Mouse (Mus musculus) kidney, embryonic 15.5 days (tissue): ENCODE measurements around the gene Nrbp1. TPM values are rescaled to one million over a fixed set of nuclear protein-coding genes. Genes with fewer than 3 reads are reported as not detected.

Source experiments
- ATAC-seq: fragments of 200-750 bp; cut with Nextera tagmentation; replicated peaks from 2 replicates; pipeline ENCODE4 v1.8.0; 2017; ENCODE audit warnings: moderate TSS enrichment; ENCODE audit not compliant: low FRiP score
- H3K27ac ChIP-seq: fragments of 300-500 bp; sonication (generic); 2 replicates; pipeline ENCODE4 v1.5.1; 2015; ENCODE audit warnings: mild to moderate bottlenecking, inconsistent platforms
- H3K27me3 ChIP-seq: fragments of 300-500 bp; sonication (generic); 2 replicates; pipeline ENCODE4 v1.6.1; 2015; ENCODE audit warnings: inconsistent platforms
- H3K36me3 ChIP-seq: fragments of 300-500 bp; sonication (generic); 2 replicates; pipeline ENCODE4 v1.6.1; 2015; ENCODE audit warnings: inconsistent platforms
- H3K4me1 ChIP-seq: fragments of 300-500 bp; sonication (generic); 2 replicates; pipeline ENCODE4 v1.6.1; 2015; ENCODE audit warnings: inconsistent platforms
- H3K4me2 ChIP-seq: fragments of 300-500 bp; sonication (generic); 2 replicates; pipeline ENCODE4 v1.6.1; 2015; ENCODE audit warnings: moderate library complexity, mild to moderate bottlenecking, inconsistent platforms
- H3K4me3 ChIP-seq: fragments of 300-500 bp; sonication (generic); replicated peaks from 2 replicates; pipeline ENCODE4 v1.5.1; 2015; ENCODE audit warnings: mild to moderate bottlenecking, inconsistent platforms
- H3K9ac ChIP-seq: fragments of 300-500 bp; sonication (generic); 2 replicates; pipeline ENCODE4 v1.6.1; 2015; ENCODE audit warnings: mild to moderate bottlenecking, inconsistent platforms
- H3K9me3 ChIP-seq: fragments of 300-500 bp; sonication (generic); replicated peaks from 2 replicates; pipeline ENCODE4 v1.6.1; 2016; ENCODE audit warnings: inconsistent platforms
- WGBS: fragments of 180-500 bp; shearing (Covaris S2); methylation state at CpG from one replicate; pipeline ENCODE4 v1.1.7; 2015; ENCODE audit warnings: mixed read lengths; 5-methylcytosine and 5-hydroxymethylcytosine counted together
- polyA plus RNA-seq: library from polyadenylated mRNA; unstranded; fragments of >200 nt; fragmentation: Nextera tagmentation; extraction: Ambion mirVana; gene quantifications from 2 replicates; pipeline ENCODE4 v1.2.1, GENCODE M21; 2015

Gene Nrbp1
- polyA plus RNA-seq, 1 experiment from 2014 or later = 171 TPM

DNA sequence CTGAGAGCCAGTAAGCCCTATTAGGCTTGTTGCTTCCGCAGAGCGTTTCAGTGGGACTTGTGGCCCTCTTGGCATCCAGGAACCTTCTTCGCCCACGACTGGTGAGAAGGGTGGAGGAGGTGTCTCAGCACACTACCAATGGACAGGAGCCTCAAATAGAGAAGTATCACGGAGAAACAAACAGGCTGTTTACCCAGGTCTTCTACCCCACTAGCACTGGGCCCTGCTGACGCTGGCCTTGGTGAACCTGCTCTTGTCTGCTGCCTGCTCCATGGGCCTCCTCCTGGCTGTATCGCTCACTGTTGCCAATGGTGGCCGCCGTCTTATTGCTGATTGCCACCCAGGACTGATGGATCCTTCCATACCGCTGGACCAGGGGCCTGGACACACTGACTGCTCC, 11.5 kb downstream of the Nrbp1 start:
- Histone ChIP-seq H3K9ac (peak overlapping the region; percentile 41), H3K4me3 (peak overlapping the region; percentile 44), H3K27ac (peak overlapping the region; percentile 73), H3K27me3 (no peaks in the 10 kb centered on the region), H3K4me1 (peaks cover 26% of the 10 kb centered on the region), H3K9me3 (no peaks in the 10 kb centered on the region), H3K4me2 (peak overlapping the region; percentile 69), H3K36me3 (peaks cover 95% of the 10 kb centered on the region)
- 56% methylated on average over 10 of the region's 10 CpGs for WGBS
- ATAC-seq = no peak

DNA sequence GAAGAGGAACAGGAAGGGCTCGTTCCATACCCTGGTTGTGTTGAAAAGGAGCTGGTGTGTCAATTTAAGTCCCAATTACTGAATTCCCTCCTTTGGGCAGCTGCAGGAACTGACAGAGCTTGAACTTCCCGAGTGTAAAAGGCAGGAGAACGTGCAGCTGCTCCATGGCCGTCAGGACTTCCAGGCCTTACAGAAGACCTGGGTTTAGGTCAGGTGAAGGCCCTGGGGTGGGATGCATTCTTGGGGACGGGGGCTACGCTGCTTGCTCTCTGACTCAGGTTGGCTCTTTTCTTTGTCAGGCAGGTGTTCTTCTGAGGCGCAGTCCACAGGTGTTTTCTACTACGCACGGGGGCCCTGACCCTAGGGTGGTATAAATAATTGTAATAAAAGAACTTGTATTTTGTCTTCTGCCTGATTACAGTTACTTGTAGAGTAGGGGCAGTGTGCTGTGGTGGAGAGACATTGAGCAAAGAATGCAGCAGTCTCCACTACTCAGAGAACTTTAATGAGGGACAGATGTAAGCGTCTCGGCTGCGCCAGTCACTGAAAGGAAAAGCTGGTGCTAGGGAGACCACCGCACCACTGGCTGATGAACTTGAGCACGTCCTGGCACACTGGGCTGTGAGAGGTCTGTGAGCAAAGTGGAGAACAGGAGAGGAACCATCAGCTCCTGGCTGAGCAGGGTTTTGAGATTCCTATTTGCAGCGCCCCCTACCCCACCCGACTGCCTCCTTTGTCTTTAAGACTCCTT, 12.3 kb downstream of the Nrbp1 start:
- no peaks in the 10 kb centered on the region for H3K9me3 ChIP-seq
- H3K27ac ChIP-seq = 0 out of 2 replicates have a peak overlapping the region, but pooled peaks have one; percentile 73
- 77% methylated on average over 16 of the region's 16 CpGs for WGBS
- no peaks in the 10 kb centered on the region for H3K27me3 ChIP-seq
- peak overlapping the region; percentile 69 for H3K4me2 ChIP-seq
- peaks cover 26% of the 10 kb centered on the region for H3K4me1 ChIP-seq
- H3K36me3 ChIP-seq = peaks cover 95% of the 10 kb centered on the region
- ATAC-seq = no peak
- peak overlapping the region; percentile 44 for H3K4me3 ChIP-seq
- no peak overlapping the region for H3K9ac ChIP-seq

DNA sequence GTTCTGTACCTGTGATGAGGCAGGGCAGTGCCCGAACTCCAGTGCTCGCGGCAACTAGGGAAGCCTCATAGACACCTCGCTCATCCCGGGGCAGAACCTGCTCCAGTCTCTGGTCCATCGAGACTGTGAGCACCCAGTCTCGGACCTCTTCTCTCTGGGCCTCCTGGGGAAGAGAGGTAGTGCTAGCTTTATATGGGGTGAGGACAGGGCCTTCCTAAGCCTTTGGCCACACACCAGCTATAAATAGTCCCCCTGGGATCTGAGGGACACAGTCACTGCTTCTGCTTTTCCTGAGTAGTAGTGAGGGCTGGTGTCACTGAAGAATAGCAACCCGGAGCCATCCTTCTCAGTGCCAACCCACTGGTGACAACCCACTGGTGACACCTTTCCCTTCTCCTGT, 13.1 kb downstream of the Nrbp1 start:
- no peaks in the 10 kb centered on the region for H3K27me3 ChIP-seq
- ATAC-seq = no peak
- H3K9me3 ChIP-seq = no peaks in the 10 kb centered on the region
- no peak overlapping the region for H3K9ac ChIP-seq
- no peak overlapping the region for H3K4me2 ChIP-seq
- WGBS = 88% methylated on average over 8 of the region's 8 CpGs
- H3K4me1 ChIP-seq = peaks cover 26% of the 10 kb centered on the region
- H3K27ac ChIP-seq = no peak overlapping the region
- no peak overlapping the region for H3K4me3 ChIP-seq
- H3K36me3 ChIP-seq = peaks cover 93% of the 10 kb centered on the region

DNA sequence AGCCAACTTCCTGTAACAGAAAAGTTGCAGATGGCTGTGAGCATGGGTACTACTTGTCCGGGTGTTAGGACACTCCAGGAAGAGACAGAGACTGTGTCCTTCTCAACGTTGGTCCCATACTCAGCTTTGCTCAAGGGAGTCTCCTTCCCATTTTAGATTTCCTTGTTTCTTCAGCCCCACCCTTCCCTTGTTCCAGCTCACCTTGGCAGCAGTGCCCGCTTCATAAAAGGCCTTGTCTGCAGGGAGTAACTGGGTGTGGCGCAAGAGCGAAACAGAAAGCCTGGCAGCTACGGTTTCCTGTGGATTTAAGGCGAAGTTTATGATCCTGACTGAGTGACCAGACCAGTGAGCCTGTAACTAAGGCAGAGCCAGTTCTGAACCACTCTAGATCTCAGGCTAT, 13.8 kb downstream of the Nrbp1 start:
- no peaks in the 10 kb centered on the region for H3K9me3 ChIP-seq
- H3K9ac ChIP-seq = no peak overlapping the region
- no peak overlapping the region for H3K4me2 ChIP-seq
- no peak for ATAC-seq
- no peaks in the 10 kb centered on the region for H3K27me3 ChIP-seq
- H3K4me1 ChIP-seq = peaks cover 26% of the 10 kb centered on the region
- peaks cover 93% of the 10 kb centered on the region for H3K36me3 ChIP-seq
- WGBS = 75% methylated on average over 7 of the region's 7 CpGs
- H3K27ac ChIP-seq = 0 out of 2 replicates have a peak overlapping the region, but pooled peaks have one; percentile 18
- no peak overlapping the region for H3K4me3 ChIP-seq

DNA sequence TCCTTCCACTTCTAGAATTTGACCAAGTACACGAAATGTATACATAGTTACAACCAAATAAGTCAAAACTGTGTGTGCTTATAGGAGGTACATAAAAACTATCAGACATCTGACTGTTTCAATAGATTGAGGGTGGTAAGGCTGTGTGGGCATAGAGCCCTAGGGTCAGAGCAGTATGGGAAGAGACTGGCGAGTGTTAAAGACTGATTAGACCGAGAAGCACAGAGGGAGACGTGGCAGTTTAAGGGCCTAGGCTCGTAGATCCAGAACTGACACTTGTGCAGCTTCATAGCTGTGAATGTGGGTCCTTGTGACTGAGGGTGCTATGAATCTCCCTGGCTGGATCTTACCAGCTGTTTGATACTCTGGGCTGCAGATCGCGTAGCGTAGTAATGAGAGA, 14.2 kb downstream of the Nrbp1 start:
- Histone ChIP-seq H3K4me3 (no peak overlapping the region), H3K36me3 (peaks cover 93% of the 10 kb centered on the region), H3K9me3 (no peaks in the 10 kb centered on the region), H3K4me2 (no peak overlapping the region), H3K9ac (no peak overlapping the region), H3K27ac (0 out of 2 replicates have a peak overlapping the region, but pooled peaks have one; percentile 18), H3K4me1 (peaks cover 26% of the 10 kb centered on the region), H3K27me3 (no peaks in the 10 kb centered on the region)
- ATAC-seq = no peak
- 82% methylated on average over 8 of the region's 8 CpGs for WGBS

DNA sequence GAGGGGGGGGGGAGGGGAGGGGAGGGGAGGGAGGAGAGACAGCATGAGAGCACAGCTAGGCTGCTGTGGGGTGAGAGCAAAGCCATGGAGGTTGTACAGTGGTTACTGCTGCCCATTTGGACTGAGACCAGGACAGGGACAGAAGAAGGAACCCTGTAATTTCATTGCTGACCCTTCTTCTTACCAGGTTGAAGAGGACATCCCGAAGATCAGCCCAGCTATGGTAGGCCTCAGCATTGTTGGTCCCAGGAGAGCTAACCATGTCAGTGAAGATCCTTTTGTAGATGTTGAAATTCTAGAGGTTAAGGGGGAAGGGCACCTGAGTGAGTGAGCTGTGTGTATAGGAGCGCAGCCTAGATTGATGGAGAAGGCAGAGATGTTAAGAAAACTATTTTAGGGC, 14.7 kb downstream of the Nrbp1 start:
- WGBS = 93% methylated on average over 2 of the region's 2 CpGs
- H3K9ac ChIP-seq = no peak overlapping the region
- no peaks in the 10 kb centered on the region for H3K27me3 ChIP-seq
- no peak overlapping the region for H3K4me2 ChIP-seq
- no peaks in the 10 kb centered on the region for H3K9me3 ChIP-seq
- ATAC-seq = no peak
- H3K4me1 ChIP-seq = peaks cover 26% of the 10 kb centered on the region
- no peak overlapping the region for H3K4me3 ChIP-seq
- H3K36me3 ChIP-seq = peaks cover 93% of the 10 kb centered on the region
- H3K27ac ChIP-seq = no peak overlapping the region

DNA sequence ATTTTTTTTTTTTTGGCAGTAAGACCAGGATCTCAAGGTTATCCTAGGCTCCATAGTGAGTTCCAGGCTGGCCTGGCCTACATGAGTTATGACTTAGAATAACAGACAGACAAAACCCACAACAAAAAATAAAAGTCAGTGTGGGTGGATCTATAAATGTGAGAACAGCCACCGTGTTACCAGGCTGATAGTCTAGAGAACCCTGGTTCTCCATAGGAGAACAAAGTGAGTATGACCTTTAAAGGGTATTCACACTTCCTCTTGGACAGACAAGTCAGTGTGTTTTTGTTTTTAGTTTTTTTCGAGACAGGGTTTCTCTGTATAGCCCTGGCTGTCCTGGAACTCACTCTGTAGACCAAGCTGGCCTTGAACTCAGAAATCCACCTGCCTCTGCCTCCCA, 15.3 kb downstream of the Nrbp1 start:
- H3K4me1 ChIP-seq = peaks cover 22% of the 10 kb centered on the region
- peaks cover 92% of the 10 kb centered on the region for H3K36me3 ChIP-seq
- no peaks in the 10 kb centered on the region for H3K27me3 ChIP-seq
- ATAC-seq = no peak
- no peak overlapping the region for H3K4me2 ChIP-seq
- H3K4me3 ChIP-seq = no peak overlapping the region
- 79% methylated on average over 2 of the region's 2 CpGs for WGBS
- H3K9ac ChIP-seq = no peak overlapping the region
- no peaks in the 10 kb centered on the region for H3K9me3 ChIP-seq
- no peak overlapping the region for H3K27ac ChIP-seq

DNA sequence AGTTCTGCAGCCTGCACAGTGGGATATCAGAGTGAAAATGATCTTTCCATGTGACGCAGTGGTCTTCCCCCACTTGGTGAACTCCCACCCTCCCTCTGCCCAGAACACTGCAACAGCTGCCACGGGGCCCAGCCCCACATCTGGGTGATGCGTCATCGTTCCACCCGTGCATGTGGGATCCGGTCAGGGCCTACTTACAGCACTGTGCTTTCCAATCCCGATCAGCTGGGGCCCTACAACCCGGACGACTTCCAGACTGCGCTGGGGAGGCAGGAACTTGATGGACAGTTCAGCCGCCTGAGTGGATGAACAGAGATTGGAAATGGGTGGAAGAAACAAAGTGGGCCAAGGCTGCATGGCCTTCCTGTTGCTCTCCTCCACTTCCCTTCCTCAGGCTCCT, 17.0 kb downstream of the Nrbp1 start:
- H3K27ac ChIP-seq = no peak overlapping the region
- H3K36me3 ChIP-seq = peaks cover 92% of the 10 kb centered on the region
- H3K4me3 ChIP-seq = no peak overlapping the region
- no peak for ATAC-seq
- H3K9me3 ChIP-seq = no peaks in the 10 kb centered on the region
- 90% methylated on average over 11 of the region's 11 CpGs for WGBS
- H3K9ac ChIP-seq = no peak overlapping the region
- no peak overlapping the region for H3K4me2 ChIP-seq
- H3K27me3 ChIP-seq = no peaks in the 10 kb centered on the region
- H3K4me1 ChIP-seq = peaks cover 5% of the 10 kb centered on the region; the same call in 1 of the 2 replicates

DNA sequence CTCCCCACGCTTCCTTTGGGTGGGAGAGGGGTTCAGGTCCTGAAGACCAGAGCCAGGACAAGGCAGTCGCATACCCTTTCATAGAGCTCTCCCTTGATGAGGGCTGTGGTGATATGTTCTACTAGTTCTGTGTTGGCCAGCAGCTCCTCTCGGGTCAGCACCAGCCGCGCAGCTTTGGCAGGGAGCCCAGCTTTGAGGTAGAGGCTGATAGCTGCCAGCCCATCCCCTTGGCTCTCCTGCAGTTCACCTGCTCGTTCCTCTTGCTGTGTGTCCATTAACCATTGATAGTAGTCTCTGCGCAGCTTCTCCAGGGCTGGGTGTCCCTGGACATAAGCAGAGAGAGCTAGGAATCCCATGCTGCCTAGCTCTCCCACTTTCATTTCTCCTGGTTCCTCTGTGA, 25.4 kb downstream of the Nrbp1 start:
- no peak overlapping the region for H3K4me2 ChIP-seq
- H3K27me3 ChIP-seq = no peaks in the 10 kb centered on the region
- no peaks in the 10 kb centered on the region for H3K9me3 ChIP-seq
- H3K9ac ChIP-seq = no peak overlapping the region
- peaks cover 95% of the 10 kb centered on the region for H3K36me3 ChIP-seq
- H3K4me1 ChIP-seq = no peaks in the 10 kb centered on the region
- WGBS = 89% methylated on average over 7 of the region's 7 CpGs
- no peak overlapping the region for H3K4me3 ChIP-seq
- ATAC-seq = no peak
- no peak overlapping the region for H3K27ac ChIP-seq

DNA sequence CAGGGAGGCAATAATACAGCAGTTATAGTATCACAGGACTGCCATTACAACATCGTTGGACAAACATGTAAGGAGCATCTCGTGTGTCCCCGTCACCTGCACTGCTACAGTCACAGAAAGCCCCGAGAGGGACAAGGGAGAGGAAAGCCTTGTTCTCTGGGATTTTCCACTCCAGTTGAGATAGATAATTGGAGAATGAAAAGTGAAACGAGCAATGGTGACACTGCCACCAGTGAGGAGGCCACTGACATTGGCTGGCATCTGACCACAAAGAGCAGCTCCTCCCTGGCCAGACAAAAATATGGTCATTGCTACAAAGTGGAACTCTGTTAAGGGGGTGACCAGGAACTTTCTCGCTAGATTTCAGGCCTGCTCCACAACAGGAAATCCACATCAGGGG, 27.0 kb downstream of the Nrbp1 start:
- ATAC-seq = no peak
- 87% methylated on average over 6 of the region's 6 CpGs for WGBS
- no peaks in the 10 kb centered on the region for H3K9me3 ChIP-seq
- no peak overlapping the region for H3K27ac ChIP-seq
- H3K4me1 ChIP-seq = no peaks in the 10 kb centered on the region
- H3K36me3 ChIP-seq = peaks cover 94% of the 10 kb centered on the region
- H3K4me3 ChIP-seq = no peak overlapping the region
- no peak overlapping the region for H3K4me2 ChIP-seq
- no peak overlapping the region for H3K9ac ChIP-seq
- no peaks in the 10 kb centered on the region for H3K27me3 ChIP-seq

DNA sequence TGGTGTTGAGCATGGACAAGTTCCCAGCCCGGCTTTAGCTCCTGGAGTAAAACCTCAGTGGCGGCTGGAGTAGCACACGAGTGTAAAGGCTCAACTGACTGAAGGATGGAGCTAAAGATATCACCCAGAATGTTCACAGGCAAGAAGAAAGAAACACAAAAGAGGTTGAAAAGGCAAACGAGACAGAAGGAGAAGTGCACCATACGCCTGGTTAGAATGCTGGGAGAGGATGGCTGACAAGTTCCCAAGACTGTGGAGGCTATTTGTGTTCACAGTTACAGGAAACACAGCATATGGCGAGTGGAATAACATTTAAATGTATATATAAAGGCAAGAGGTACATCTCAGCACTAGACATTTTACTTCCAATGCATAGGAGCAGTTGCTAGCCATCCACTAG, 32.4 kb downstream of the Nrbp1 start:
- Histone ChIP-seq H3K4me3 (no peak overlapping the region), H3K9me3 (no peaks in the 10 kb centered on the region), H3K27me3 (no peaks in the 10 kb centered on the region), H3K4me1 (no peaks in the 10 kb centered on the region), H3K9ac (no peak overlapping the region), H3K27ac (no peak overlapping the region), H3K4me2 (no peak overlapping the region), H3K36me3 (peaks cover 76% of the 10 kb centered on the region)
- no peak for ATAC-seq
- 89% methylated on average over 6 of the region's 6 CpGs for WGBS

DNA sequence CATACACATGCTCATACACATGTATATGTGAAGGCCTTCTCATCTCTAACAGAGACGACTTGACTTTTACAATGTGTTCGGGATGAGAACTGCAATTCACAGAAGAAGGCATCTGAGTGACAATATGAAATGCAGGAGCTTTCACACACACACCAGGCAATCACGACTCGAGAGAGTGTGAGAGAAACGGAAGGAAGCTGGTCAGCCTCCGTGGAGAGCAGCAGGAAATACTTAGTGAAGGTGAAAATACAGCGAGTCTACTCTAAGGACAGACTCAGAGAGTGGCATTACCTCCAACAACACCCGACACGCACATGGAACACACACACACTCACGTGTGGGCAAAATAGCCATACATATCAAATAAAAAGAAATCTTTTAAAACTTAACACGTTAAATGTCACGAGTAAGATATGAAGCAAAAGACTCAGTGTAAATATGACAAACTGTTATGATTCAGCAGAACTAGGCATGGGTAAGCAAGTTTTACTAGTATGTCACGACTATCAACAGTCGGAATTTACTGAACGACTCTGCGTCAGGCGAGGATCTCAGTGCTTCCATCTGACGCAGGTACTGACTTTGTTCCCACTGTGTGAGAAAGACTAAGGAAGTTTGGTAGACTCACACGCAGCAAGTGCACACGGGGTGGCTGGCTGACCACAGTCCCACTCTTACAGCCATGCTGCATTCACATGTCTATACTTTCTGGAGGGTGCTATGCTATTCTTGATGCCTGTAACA, 38.8 kb downstream of the Nrbp1 start:
- 91% methylated on average over 20 of the region's 20 CpGs for WGBS
- Histone ChIP-seq H3K9me3 (no peaks in the 10 kb centered on the region), H3K27me3 (no peaks in the 10 kb centered on the region), H3K4me2 (no peak overlapping the region), H3K4me3 (no peak overlapping the region), H3K9ac (no peak overlapping the region), H3K4me1 (no peaks in the 10 kb centered on the region), H3K36me3 (peaks cover 91% of the 10 kb centered on the region), H3K27ac (no peak overlapping the region)
- ATAC-seq = no peak
